Mouse (Mus musculus): ENCODE measurements around the gene Gm4756. TPM values are rescaled to one million over a fixed set of nuclear protein-coding genes. Genes with fewer than 3 reads are reported as not detected.

Gm4756 gene
- total RNA-seq, 2 experiments from 2014 or later, result not detected

DNA sequence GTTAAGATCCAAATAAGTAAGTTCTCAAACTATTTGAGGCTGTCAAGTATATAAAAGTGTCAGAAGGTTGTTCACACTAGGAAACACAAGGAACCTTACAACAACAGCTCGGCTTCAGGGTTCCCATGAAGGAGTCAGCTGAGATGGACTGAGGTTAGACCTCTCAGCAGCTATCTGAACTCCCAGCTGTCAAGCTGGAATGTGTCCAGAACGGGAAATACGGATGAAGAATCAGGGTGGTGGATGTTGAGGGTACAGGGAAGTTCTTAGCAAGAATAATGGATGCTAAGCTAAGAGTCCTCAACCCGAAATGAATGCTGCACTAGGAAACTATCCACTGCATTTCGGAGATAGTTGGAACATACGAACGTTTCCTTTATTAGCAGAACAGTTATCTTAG lies 117.2 kb downstream of the Gm4756 start:
- no peak overlapping the region for H3K4me3 ChIP-seq
- no peak for TF ChIP-seq CTCF (conservative IDR thresholded peaks at IDR 0.05)
- no peak for DNase-seq (ENCODE audit: low spot score in 2 of 2)
- no peak overlapping the region for H3K27ac ChIP-seq

Other genes starting within 250 kb of the Gm4756 start
- gene Rtn1, start 240.6 kb downstream of the Gm4756 start, total RNA-seq (2021), result 1,000 to 10,000 TPM; 1,333 to 1,442 TPM
- 1 to 10 TPM; 2.1 to 2.4 TPM for gene Lrrc9, start 207.8 kb downstream of the Gm4756 start, total RNA-seq (2021)
- gene Pcnx4, start 113.3 kb downstream of the Gm4756 start, total RNA-seq (2021), result 10 to 100 TPM; 30.2 to 32.6 TPM
- 10 to 100 TPM; 43.7 to 48.1 TPM for gene Dhrs7, start 15.2 kb upstream of the Gm4756 start, total RNA-seq (2021)
- gene Ppm1a, start 107.8 kb upstream of the Gm4756 start, total RNA-seq (2021), result 100 to 1,000 TPM; 244 to 254 TPM